Mouse (Mus musculus) brain, embryonic 14.5 days (tissue): ENCODE data around the gene Cacnb1.

ENCODE experiments used
- CTCF ChIP-seq: fragments of 200-500 bp; IDR thresholded peaks from 2 replicates; pipeline ENCODE4 v1.5.1; 2012; ENCODE audit warnings: inconsistent platforms, mild to moderate bottlenecking, moderate library complexity, borderline replicate concordance; ENCODE audit not compliant: insufficient read depth, insufficient read length; ENCODE audit errors: extremely low read depth
- POLR2A ChIP-seq: fragments of 200-500 bp; IDR thresholded peaks from 2 replicates; pipeline ENCODE4 v1.6.1; 2012; ENCODE audit warnings: mild to moderate bottlenecking, inconsistent platforms, borderline replicate concordance; ENCODE audit not compliant: poor library complexity, insufficient read depth, insufficient read length, severe bottlenecking; ENCODE audit errors: extremely low read depth

DNA sequence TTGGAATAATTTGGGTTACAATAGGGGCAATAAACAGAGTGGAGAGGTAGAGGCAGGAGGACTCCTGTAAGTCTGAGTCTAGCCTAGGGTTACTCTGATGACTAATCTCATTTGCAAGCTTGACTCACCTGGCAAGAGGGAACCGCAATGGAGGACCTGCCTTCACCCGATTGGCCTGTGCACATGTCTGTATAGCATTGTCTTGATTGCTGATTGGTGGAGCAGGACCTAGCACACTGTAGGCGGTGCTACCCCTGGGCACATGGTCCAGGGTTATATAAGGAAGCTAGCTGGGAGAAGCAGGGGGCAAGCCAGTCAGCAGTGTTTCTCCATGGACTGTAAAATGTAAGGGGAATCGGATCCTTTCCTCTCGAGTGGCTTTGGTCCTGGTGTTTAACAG lies 35.2 kb upstream of the Cacnb1 start:
- TF ChIP-seq CTCF (no peak), POLR2A (no peak)
